Mouse (Mus musculus) spleen, adult 2 months (tissue): Measurements from ENCODE around the gene Myocd.

Experiments used
- CTCF ChIP-seq: fragments of 200-500 bp; IDR thresholded peaks from 2 replicates; pipeline ENCODE4 v1.5.1; 2011; ENCODE audit warnings: mild to moderate bottlenecking, inconsistent platforms; ENCODE audit not compliant: insufficient read depth, insufficient read length, insufficient replicate concordance; ENCODE audit errors: extremely low read depth
- POLR2A ChIP-seq: fragments of 200-500 bp; IDR thresholded peaks from 2 replicates; pipeline ENCODE4 v1.6.1; 2011; ENCODE audit warnings: low read depth, low read length, inconsistent platforms

DNA sequence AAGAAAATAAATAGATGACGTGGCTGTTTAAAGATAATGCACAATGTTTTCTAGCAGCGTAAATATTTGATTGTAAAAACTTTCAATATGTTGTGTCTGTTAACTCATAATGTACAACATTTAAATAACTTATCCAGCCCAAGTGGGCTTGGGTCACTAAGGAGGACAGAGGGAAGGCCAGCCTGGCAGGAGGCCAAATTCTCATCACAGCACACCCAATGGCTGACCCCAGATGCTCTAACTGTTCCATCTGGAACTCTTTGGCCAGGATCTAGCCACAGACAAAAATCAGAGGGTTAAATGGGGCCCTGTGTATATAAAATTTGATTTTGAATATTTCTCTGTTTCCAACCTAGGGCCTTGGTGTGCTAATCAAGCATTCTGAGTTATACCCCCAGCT is 16.4 kb upstream of the Myocd start:
- TF ChIP-seq POLR2A (no peak), CTCF (no peak)
